Mouse (Mus musculus) megakaryocyte, embryonic 14.5 days (primary cell): ENCODE data around the gene Ppp1r9b.

Source experiments
- FLI1 ChIP-seq: IDR thresholded peaks from 2 replicates; pipeline ENCODE4 v1.6.1; 2012; ENCODE audit warnings: low read length, inconsistent platforms, mixed read lengths
- GATA1 ChIP-seq: IDR thresholded peaks from 3 replicates; pipeline ENCODE4 v1.6.1; 2012; ENCODE audit warnings: mixed read lengths, low read length, inconsistent platforms, borderline replicate concordance

DNA sequence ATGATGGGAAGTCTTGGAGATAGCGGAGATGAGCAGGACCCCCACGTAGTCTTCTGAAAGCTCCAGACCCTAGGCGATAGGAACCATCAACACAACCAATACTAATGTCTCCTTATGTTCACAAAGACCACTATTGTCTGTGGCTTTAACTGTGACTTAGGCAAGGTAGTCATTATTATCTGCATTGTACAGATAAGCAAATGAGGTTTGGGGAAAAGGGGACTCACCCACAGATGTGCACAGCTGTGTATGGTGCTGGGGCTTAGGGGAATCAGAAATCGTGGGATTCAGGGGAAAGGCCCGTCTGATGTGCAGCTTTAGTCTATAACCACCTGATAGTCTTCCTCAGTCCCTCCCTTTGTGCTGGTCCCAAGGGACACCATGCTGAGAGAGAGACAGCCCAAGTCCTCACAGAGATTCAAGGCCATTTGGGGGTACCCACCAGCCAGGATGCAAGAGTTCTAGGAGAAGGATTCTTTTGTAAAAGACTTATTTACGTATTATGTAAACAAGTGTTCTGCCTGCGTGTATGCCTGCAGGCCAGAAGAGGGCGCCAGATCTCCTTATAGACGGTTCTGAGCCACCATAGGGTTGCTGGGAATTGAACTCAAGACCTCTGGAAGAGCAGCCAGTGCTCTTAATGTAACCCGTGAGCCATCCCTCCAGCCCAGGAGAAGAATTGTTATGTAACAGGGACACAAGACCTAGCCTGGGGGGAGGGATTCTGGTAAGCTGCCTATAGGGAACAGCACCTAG lies 31.6 kb downstream of the Ppp1r9b start:
- no peak for TF ChIP-seq GATA1
- no peak for TF ChIP-seq FLI1
